29 mouse cellular contexts compared by ENCODE assay signal in the genomic region with DNA sequence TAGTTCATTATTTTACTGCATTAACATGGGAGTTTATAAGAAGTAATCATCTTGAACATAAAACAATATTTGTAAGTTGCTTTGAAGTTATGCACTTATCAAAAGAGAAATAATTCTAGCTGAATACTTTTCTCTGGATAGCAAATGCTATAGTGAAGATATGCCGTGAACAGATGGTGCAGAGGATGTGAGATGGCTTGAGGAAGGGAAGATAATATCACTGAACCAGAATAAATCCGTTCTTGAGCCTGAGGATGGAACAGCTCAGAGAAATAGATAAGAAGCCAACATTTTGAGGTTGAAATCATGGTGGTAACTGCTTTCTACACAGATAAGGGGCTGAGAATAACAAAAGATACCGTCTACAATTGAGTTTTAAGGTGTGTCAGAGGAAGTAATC.
DNase-seq lines count a peak whose midpoint lies in the region.
"Had no signal": no experiment of that assay in that cellular context is flagged by ENCODE, and none has a peak within 500 bp of the region (broad histone marks: within the 10 kb centered on the region; RNA-seq: fewer than 3 reads in every experiment).

No protein-coding gene starts in this region.

- peaks cover 6% of the 10 kb centered on the region; the same call in 1 of the 2 replicates for H3K4me1 ChIP-seq in forebrain, embryonic 10.5 days
- H3K4me1 ChIP-seq: embryonic facial prominence, embryonic 12.5 days; forebrain, embryonic 12.5 days; hindbrain, embryonic 10.5 days; intestine, embryonic 15.5 days; liver, embryonic 13.5 days; midbrain, embryonic 13.5 days; neural tube, embryonic 12.5 days; stomach, embryonic 15.5 days had no signal

- no peak overlapping the region for H3K27ac ChIP-seq in forebrain, embryonic 10.5 days
- H3K27ac ChIP-seq: embryonic facial prominence, embryonic 12.5 days; forebrain, embryonic 12.5 days; hindbrain, embryonic 10.5 days; intestine, embryonic 15.5 days; liver, embryonic 13.5 days; midbrain, embryonic 13.5 days; neural tube, embryonic 12.5 days; stomach, embryonic 15.5 days had no signal

- WGBS in forebrain, embryonic 10.5 days: 89% methylated on average over 3 of the region's 3 CpGs

- H3K9me3 ChIP-seq in forebrain, embryonic 10.5 days: no peaks in the 10 kb centered on the region
- H3K9me3 ChIP-seq: embryonic facial prominence, embryonic 12.5 days; forebrain, embryonic 12.5 days; G1E; hindbrain, embryonic 10.5 days; intestine, embryonic 15.5 days; liver, embryonic 13.5 days; midbrain, embryonic 13.5 days; neural tube, embryonic 12.5 days; stomach, embryonic 15.5 days had no signal

- no peaks in the 10 kb centered on the region for H3K27me3 ChIP-seq in forebrain, embryonic 10.5 days (ENCODE audit: poor library complexity, severe bottlenecking)
- H3K27me3 ChIP-seq: CH12.LX; embryonic facial prominence, embryonic 12.5 days; forebrain, embryonic 12.5 days; intestine, embryonic 15.5 days; liver, embryonic 13.5 days; midbrain, embryonic 13.5 days; neural tube, embryonic 12.5 days; Patski; stomach, embryonic 15.5 days had no signal

- H3K4me3 ChIP-seq in forebrain, embryonic 10.5 days: no peak overlapping the region
- H3K4me3 ChIP-seq: embryonic facial prominence, embryonic 12.5 days; forebrain, embryonic 12.5 days; hindbrain, embryonic 10.5 days; intestine, embryonic 15.5 days; liver, embryonic 13.5 days; midbrain, embryonic 13.5 days; neural tube, embryonic 12.5 days; stomach, embryonic 15.5 days had no signal

- no peaks in the 10 kb centered on the region for H3K36me3 ChIP-seq in forebrain, embryonic 10.5 days (replicated peaks)
- H3K36me3 ChIP-seq: embryonic facial prominence, embryonic 12.5 days; forebrain, embryonic 12.5 days; G1E; hindbrain, embryonic 10.5 days; intestine, embryonic 15.5 days; liver, embryonic 13.5 days; midbrain, embryonic 13.5 days; neural tube, embryonic 12.5 days; stomach, embryonic 15.5 days had no signal

- peak; percentile 46 for DNase-seq in left cerebral cortex, adult 11 months (ENCODE audit: low spot score)
- no peak for DNase-seq in left cerebral cortex, postnatal 4 days
- DNase-seq in layer of hippocampus, adult 8-10 months (ENCODE audit: low spot score in 2 of 2): peak; percentile 14 to 31
- peak; percentile 40 to 79 for DNase-seq in left cerebral cortex, adult 9 months (ENCODE audit: low spot score in 2 of 2)
- peak; percentile 39 to 51 for DNase-seq in right cerebral cortex, postnatal 36 days (ENCODE audit: low spot score in 2 of 2)
- no peak for DNase-seq in forebrain, embryonic 10.5 days (ENCODE audit: extremely low spot score, low spot score)
- no peak for DNase-seq in urinary bladder, postnatal 4 days (ENCODE audit: low spot score in 2 of 2)
- DNase-seq: adrenal gland, adult 8-10 months; B cell, adult 2 months; cerebellum, adult 2 months; cerebellum, postnatal 25 days; gastrocnemius, postnatal 14 days; heart, adult 11 months; kidney, adult 9 months; kidney, postnatal 14 days; liver, embryonic 13.5 days; lung, adult 2 months; thymus, adult 2 months; thymus, postnatal 4 days had no signal

- intact Hi-C loops in left cerebral cortex, postnatal 4 days (cut with DNase I): no loop called here

Comparison
In these comparisons a context has a peak if more than half of its experiments do, and no peak if none do; other contexts are left out.
1. DNase-seq: peak in left cerebral cortex, adult 11 months (single experiment), layer of hippocampus, adult 8-10 months (2 of 2), left cerebral cortex, adult 9 months (2 of 2) and right cerebral cortex, postnatal 36 days (2 of 2); none in left cerebral cortex, postnatal 4 days (single experiment), forebrain, embryonic 10.5 days (single experiment) and urinary bladder, postnatal 4 days (0 of 2).